Mouse (Mus musculus): Measurements from ENCODE around the gene Spint2.

GRCm38 (mm10) chr7:29280801-29281200, 911 bp downstream of the Spint2 start:
- no peak for TF ChIP-seq E2F4 (IDR thresholded peaks at IDR 0.05; ENCODE audit: insufficient read depth)
- no peak for TF ChIP-seq USF1 (IDR thresholded peaks at IDR 0.05; ENCODE audit: low read depth)
- no peak for TF ChIP-seq POLR2A (IDR thresholded peaks at IDR 0.05; ENCODE audit: insufficient read length, low read depth)
- no peak for TF ChIP-seq TCF12 (IDR thresholded peaks at IDR 0.05; ENCODE audit: insufficient read depth, poor library complexity, severe bottlenecking)
- no peak for TF ChIP-seq POLR2AphosphoS2 (IDR thresholded peaks at IDR 0.05; ENCODE audit: insufficient read length, low read depth)
